Mouse (Mus musculus): Measurements from ENCODE around the gene Myo3b. TPM values are rescaled to one million over a fixed set of nuclear protein-coding genes. Genes with fewer than 3 reads are reported as not detected.

Gene Myo3b
- total and polyA plus RNA-seq, 2 experiments: not detected

DNA sequence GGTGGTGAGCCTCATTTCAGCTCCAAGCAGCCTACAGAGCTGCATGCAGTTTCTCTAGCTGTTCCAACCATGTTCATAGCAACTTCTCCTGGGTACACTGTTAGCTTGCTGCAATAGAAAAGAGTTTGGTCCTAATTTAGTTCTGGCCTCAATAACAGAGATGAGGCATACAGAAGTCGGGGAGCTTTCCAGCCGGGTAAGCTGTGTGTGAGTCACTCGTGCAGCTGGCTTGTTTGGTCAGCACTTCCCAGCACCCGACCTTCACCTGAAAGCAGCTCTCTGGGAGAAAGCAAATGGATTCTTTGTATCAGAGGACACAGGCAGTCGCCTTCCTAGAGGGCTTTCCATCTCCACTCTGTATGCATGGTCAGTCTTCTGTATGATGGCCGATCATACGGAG is 70.1 kb downstream of the Myo3b start:
- TF ChIP-seq CTCF (IDR thresholded peaks at IDR 0.05; ENCODE audit: low read depth, low read length): no peak
- TF ChIP-seq POLR2A (IDR thresholded peaks at IDR 0.05; ENCODE audit: extremely low read depth, insufficient read depth, low read length): no peak
- H3K4me1 ChIP-seq (ENCODE audit: control insufficient read depth, insufficient read depth, low read length): no peaks in the 10 kb centered on the region
- H3K27ac ChIP-seq (replicated peaks; ENCODE audit: insufficient read depth, low read depth, low read length): no peak overlapping the region
- no peaks in the 10 kb centered on the region for H3K79me2 ChIP-seq (ENCODE audit: control insufficient read depth, insufficient read depth, low read length)
- no peak overlapping the region for H3K4me3 ChIP-seq (ENCODE audit: insufficient read depth, low read depth, low read length)
- 0 out of 2 replicates have a peak, but pooled peaks cover 4% of the 10 kb centered on the region for H3K27me3 ChIP-seq (ENCODE audit: control insufficient read depth, insufficient read depth, low read length)
- 32% methylated on average over 7 of the region's 7 CpGs for WGBS
- H3K36me3 ChIP-seq (ENCODE audit: control insufficient read depth, insufficient read depth, low read length): no peaks in the 10 kb centered on the region
- no peak overlapping the region for H3K9ac ChIP-seq (ENCODE audit: low read depth, low read length)
- DNase-seq (ENCODE audit: extremely low read depth, low read depth, low spot score): no peak

DNA sequence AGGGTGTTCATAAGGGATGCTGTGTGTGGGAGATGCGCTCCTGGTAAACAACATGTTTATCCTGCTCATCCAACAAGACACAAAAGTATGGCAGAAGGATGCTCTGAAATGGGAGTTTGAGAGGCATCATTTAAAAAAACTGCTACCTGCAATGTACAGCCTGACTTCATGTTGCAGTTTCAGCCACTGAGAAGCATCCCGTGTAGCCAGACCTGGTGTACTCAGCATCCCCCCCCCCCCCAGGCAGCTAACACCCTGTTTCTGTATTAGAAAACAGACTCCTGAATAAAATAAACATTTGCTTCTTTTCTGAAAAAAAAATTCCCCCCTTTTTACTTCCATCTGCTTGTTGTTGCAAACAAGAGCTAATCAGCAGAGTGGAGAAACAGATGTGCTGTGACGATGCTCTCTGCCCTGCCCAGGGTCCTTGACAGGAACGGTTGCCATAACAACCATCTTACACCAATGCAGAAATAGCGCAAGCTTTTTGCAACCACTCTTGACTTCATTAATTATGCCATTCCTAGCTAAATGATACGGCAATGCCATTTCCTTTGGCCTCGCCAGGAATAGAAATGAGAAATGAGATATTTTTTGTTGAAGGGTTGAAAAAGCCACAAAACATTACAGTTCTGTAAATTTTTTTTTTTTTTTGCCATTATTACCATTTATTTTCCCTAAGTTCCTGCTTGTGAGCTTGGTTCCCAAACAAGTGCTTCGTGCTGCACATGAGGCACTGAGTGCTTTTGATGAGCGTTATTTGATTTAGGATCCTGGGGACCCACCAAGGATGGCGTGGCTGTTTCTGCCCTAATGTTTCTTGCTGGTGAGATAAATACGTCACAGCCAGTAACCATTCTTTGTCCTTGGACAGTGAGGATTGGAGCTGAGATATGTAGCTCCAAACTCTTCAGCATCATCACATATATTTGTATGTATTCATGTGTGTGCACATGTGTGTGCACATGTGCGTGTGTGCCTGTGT is 75.2 kb downstream of the Myo3b start:
- WGBS: 66% methylated on average over 12 of the region's 12 CpGs
- no peaks in the 10 kb centered on the region for H3K36me3 ChIP-seq (ENCODE audit: control insufficient read depth, insufficient read depth, low read length)
- no peak for DNase-seq (ENCODE audit: extremely low read depth, low read depth, low spot score)
- H3K9ac ChIP-seq (ENCODE audit: low read depth, low read length): no peak overlapping the region
- no peaks in the 10 kb centered on the region for H3K79me2 ChIP-seq (ENCODE audit: control insufficient read depth, insufficient read depth, low read length)
- TF ChIP-seq CTCF (IDR thresholded peaks at IDR 0.05; ENCODE audit: low read depth, low read length) (no peak), POLR2A (IDR thresholded peaks at IDR 0.05; ENCODE audit: extremely low read depth, insufficient read depth, low read length) (no peak)
- H3K27ac ChIP-seq (replicated peaks; ENCODE audit: insufficient read depth, low read depth, low read length): no peak overlapping the region
- H3K4me1 ChIP-seq (ENCODE audit: control insufficient read depth, insufficient read depth, low read length): no peaks in the 10 kb centered on the region
- H3K27me3 ChIP-seq (ENCODE audit: control insufficient read depth, insufficient read depth, low read length): peaks cover 6% of the 10 kb centered on the region; the same call in 1 of the 2 replicates
- H3K4me3 ChIP-seq (ENCODE audit: insufficient read depth, low read depth, low read length): no peak overlapping the region

DNA sequence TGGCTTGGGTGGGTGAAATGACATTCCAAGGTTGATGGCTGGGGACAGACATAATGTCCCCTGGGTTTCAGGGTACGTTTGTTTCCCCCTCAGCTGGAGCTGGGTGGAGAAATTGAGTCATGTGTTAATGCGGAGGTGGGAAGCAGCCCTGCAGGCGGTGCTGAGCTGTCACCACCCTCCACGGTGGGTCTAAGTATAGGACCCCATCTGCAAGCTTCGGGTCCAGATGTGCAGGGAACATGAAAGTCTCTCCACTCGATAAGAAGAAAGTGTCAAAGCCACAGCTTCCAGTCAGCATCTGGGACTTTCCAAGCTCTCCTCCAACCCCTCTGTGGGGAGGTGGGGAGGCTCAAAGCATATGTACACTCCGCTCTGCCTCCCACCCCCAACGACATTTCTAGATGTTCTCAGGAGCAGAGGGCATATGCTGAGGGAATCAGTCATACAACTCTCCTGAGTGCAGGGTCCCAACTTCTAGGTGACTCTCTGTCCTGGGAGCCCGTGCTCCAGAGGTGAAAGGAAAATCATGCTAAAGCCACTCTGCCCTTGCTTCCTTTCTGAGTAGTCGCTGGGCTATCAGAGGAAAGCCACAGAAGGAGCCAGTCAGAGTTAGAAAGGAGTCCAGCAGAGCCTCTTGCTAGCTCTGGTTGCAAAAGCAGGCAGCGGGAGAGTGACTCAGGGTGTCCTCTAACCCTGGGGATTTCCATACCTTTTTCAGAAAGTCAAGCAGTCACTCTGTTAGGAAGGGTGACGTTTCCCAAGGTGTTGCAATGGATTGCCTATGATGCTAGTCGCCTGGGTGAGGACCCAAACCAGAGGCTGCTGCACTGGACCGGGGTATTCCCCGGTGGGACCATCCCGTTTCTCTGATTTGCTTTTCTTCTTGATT is 79.7 kb downstream of the Myo3b start:
- WGBS: 48% methylated on average over 16 of the region's 16 CpGs
- TF ChIP-seq POLR2A (IDR thresholded peaks at IDR 0.05; ENCODE audit: extremely low read depth, insufficient read depth, low read length) (no peak), CTCF (IDR thresholded peaks at IDR 0.05; ENCODE audit: low read depth, low read length) (no peak)
- H3K9ac ChIP-seq (ENCODE audit: low read depth, low read length): no peak overlapping the region
- H3K79me2 ChIP-seq (ENCODE audit: control insufficient read depth, insufficient read depth, low read length): no peaks in the 10 kb centered on the region
- no peaks in the 10 kb centered on the region for H3K4me1 ChIP-seq (ENCODE audit: control insufficient read depth, insufficient read depth, low read length)
- no peaks in the 10 kb centered on the region for H3K36me3 ChIP-seq (ENCODE audit: control insufficient read depth, insufficient read depth, low read length)
- DNase-seq (ENCODE audit: extremely low read depth, low read depth, low spot score): no peak
- no peak overlapping the region for H3K27ac ChIP-seq (replicated peaks; ENCODE audit: insufficient read depth, low read depth, low read length)
- H3K27me3 ChIP-seq (ENCODE audit: control insufficient read depth, insufficient read depth, low read length): peaks cover 3% of the 10 kb centered on the region; the same call in 1 of the 2 replicates
- no peak overlapping the region for H3K4me3 ChIP-seq (ENCODE audit: insufficient read depth, low read depth, low read length)

DNA sequence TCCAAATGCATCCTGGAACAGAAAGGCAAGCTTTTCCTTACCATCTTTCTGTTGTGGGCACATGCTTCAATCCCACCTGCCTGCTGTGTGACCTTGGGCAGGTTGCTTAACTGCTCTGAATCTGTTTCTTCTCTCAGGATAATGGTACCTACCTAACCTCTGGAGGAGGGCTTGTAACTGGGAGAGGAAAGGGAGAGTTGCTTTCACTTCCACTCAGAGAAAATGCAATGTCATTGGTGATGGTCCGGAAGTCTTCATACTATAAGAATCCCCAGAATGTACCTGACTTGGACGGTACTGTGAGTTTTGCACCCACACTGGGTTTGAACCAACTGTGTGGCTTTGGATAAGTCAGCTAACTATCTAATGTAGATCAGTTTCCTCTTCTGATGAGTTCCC is 80.3 kb downstream of the Myo3b start:
- no peaks in the 10 kb centered on the region for H3K4me1 ChIP-seq (ENCODE audit: control insufficient read depth, insufficient read depth, low read length)
- TF ChIP-seq CTCF (IDR thresholded peaks at IDR 0.05; ENCODE audit: low read depth, low read length): no peak
- no peak for TF ChIP-seq POLR2A (IDR thresholded peaks at IDR 0.05; ENCODE audit: extremely low read depth, insufficient read depth, low read length)
- DNase-seq (ENCODE audit: extremely low read depth, low read depth, low spot score): no peak
- no peak overlapping the region for H3K4me3 ChIP-seq (ENCODE audit: insufficient read depth, low read depth, low read length)
- H3K36me3 ChIP-seq (ENCODE audit: control insufficient read depth, insufficient read depth, low read length): no peaks in the 10 kb centered on the region
- 88% methylated on average over 2 of the region's 2 CpGs for WGBS
- H3K79me2 ChIP-seq (ENCODE audit: control insufficient read depth, insufficient read depth, low read length): no peaks in the 10 kb centered on the region
- H3K27me3 ChIP-seq (ENCODE audit: control insufficient read depth, insufficient read depth, low read length): peaks cover 3% of the 10 kb centered on the region; the same call in 1 of the 2 replicates
- no peak overlapping the region for H3K9ac ChIP-seq (ENCODE audit: low read depth, low read length)
- no peak overlapping the region for H3K27ac ChIP-seq (replicated peaks; ENCODE audit: insufficient read depth, low read depth, low read length)

DNA sequence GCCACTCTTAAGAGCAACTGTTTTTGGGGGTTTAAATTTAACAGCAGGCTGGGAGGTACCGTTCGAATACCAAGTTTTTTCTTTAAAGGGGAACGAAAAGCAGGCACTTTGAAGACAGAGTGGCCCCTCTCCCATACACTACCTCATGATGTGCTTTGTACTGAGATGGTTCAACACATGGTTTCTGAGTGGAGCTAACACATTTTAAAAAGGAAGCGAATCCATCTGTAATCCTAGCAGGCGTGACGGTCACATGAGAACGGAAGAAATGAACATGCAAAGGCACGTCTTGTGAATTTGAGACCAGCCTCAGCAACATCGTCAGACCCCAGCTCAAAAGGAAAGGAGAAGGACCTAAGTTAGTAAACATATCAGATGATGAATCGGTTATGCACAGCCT is 87.4 kb downstream of the Myo3b start:
- Histone ChIP-seq H3K9ac (ENCODE audit: low read depth, low read length) (no peak overlapping the region), H3K4me3 (ENCODE audit: insufficient read depth, low read depth, low read length) (no peak overlapping the region), H3K27ac (replicated peaks; ENCODE audit: insufficient read depth, low read depth, low read length) (no peak overlapping the region), H3K36me3 (ENCODE audit: control insufficient read depth, insufficient read depth, low read length) (no peaks in the 10 kb centered on the region), H3K4me1 (ENCODE audit: control insufficient read depth, insufficient read depth, low read length) (no peaks in the 10 kb centered on the region), H3K27me3 (ENCODE audit: control insufficient read depth, insufficient read depth, low read length) (0 out of 2 replicates have a peak, but pooled peaks cover 3% of the 10 kb centered on the region), H3K79me2 (ENCODE audit: control insufficient read depth, insufficient read depth, low read length) (no peaks in the 10 kb centered on the region)
- WGBS: 73% methylated on average over 10 of the region's 10 CpGs
- DNase-seq (ENCODE audit: extremely low read depth, low read depth, low spot score): no peak
- no peak for TF ChIP-seq POLR2A (IDR thresholded peaks at IDR 0.05; ENCODE audit: extremely low read depth, insufficient read depth, low read length)
- TF ChIP-seq CTCF (IDR thresholded peaks at IDR 0.05; ENCODE audit: low read depth, low read length): no peak

Measured in liver, adult 2 months (tissue).